Mouse (Mus musculus) spleen, adult 2 months (tissue): Measurements from ENCODE around the gene Snap25.

ENCODE experiments used
- CTCF ChIP-seq: fragments of 200-500 bp; IDR thresholded peaks from 2 replicates; pipeline ENCODE4 v1.5.1; 2011; ENCODE audit warnings: mild to moderate bottlenecking, inconsistent platforms; ENCODE audit not compliant: insufficient read depth, insufficient read length, insufficient replicate concordance; ENCODE audit errors: extremely low read depth
- POLR2A ChIP-seq: fragments of 200-500 bp; IDR thresholded peaks from 2 replicates; pipeline ENCODE4 v1.6.1; 2011; ENCODE audit warnings: low read depth, low read length, inconsistent platforms

- TF ChIP-seq POLR2A, result no peak
- no peak for TF ChIP-seq CTCF
These were observed 98.1 kb downstream of the Snap25 start for GRCm38 (mm10) chr2:136811331-136811730.
